ENCODE assay signal across 1 mouse cellular context in the genomic region with DNA sequence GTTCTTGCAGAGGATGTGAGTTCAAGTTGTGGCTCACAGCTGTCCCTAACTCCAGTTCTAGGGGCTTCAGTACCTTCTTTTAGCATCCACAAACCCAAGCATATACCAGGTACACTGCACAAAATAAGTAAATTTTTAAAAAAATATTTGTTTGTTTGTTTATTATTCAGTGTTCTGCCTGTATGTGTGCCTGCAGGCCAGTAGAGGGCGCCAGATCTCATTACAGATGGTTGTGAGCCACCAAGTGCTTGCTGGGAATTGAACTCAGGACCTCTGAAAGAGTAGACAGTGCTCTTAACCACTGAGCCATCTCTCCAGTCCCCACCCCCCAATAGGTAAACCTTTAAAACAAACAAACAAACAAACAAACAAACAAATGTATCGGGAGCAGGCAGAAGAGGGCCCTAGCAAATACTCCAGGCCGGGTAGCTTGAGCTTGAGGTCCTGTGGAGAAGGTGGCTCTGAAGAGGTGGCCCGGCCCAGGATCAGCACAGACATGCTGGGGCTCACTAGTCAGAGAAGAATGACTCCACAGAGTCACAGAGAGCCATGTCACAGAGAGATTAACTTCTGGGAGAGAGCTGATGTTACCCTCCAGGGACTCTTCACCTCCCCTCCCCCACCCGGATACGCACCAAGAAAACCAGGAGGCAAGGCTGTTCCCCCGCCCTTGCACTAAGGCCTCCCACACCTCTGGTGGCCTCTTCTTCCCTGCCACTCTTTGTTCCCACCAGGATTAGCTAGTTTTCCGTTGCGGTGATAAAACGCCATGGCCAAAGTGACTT.
TF ChIP-seq lines count a peak whose summit lies in the region.

No protein-coding gene starts in this region.

TF ChIP-seq in MEL, 35 proteins besides CTCF, POLR2A, EP300 and RAD21:
- no peak for TF ChIP-seq USF2 (IDR thresholded peaks at IDR 0.05; ENCODE audit: borderline replicate concordance in 1 of 2, insufficient read depth in 1 of 2, low read depth in 1 of 2, low read length in 2 of 2)
- 0 out of 2 replicates have a peak, but pooled peaks have one; percentile 24 for TF ChIP-seq ZC3H11A (IDR thresholded peaks at IDR 0.05; ENCODE audit: low read depth, low read length)
- TF ChIP-seq SMC3 (IDR thresholded peaks at IDR 0.05; ENCODE audit: low read depth, low read length): peak; percentile 40
